Mouse (Mus musculus) retina, embryonic 14.5 days (tissue): ENCODE data around the gene Grap2.

ENCODE experiments used
- DNase-seq: peaks from one replicate; pipeline ENCODE4 v3.0.0-alpha.2; 2015; ENCODE audit warnings: low spot score

The Grap2 gene

DNA sequence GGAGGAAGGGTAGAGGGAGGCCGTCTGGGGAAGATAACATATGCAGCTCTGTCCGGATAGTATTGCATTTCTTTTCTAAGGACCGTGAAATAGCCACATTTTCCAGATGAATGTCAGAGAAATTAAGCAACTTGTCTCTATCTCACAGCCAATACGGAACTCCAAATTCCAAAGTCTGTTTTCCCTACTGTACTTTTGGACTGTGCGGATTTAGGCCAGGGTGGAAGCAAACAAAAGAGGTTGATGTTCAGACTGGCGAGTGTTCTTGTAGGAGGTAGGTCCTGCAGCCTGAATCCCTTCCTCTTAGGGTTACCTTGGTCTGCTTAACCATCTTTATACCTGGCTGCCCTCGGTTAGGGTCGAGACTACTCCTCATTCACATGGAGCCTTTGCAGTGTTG is 109.9 kb downstream of the Grap2 start:
- DNase-seq: no peak

GRCm38 (mm10) chr15:80683151-80683550 is 110.8 kb downstream of the Grap2 start:
- no peak for DNase-seq

DNA sequence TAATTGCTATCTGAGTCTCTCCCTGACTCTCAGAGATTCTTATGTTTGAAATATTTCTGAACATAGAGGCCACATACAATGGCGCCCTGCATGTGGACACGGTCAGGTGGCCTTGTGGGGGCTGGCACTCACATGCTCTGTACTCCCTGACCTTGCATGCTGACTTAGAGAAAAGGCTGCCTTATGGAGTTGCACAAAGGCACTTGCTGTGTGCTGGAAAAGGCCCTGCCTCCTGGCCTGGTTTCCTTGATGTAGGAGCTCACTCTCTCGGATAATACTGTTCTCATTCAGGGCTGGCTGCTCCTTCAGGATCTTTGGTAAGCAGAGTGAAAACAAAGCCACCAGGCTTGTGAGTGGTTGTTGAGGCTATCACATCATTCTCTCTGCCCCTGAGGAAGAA is 111.6 kb downstream of the Grap2 start:
- DNase-seq: peak; percentile 31

DNA sequence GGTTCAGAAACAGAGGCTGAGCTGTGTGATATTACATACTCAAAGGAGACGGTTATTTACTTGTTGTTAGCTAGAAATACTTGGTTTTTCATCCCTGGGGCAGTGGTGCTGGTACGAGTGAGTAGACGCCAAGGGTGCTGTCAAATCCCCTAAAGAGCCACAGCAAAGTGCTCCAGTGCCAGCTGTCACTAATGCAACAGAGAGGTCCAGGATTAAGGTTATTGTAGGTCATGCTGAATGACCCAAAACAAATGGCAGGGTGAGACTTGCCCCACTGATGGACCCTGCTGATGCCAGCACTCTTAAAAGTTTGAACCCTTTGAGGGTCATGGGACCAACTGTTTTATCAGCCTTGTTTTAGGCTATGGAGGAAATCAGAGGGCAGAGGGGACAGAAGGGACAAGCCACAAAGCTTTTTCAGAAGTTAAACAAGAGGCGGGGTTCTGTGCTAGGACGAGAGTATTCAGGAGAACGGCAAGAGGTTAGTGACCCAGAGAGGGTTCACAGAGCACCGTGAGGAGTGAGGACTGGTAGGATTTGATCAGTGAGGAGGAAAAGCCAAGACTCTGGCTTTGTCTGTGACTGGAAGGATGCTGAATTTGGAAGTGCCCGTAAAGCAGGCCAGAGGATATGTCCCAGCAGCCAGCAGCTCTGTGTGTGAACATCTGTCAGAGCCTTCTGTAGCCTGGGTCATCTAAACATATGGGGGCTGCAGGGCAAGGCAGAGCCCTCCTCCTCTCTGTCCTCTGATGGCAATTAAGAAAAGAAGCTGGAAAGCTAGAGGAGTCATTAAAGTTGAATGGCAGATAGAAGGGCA is 112.6 kb downstream of the Grap2 start:
- peak; percentile 51 for DNase-seq

DNA sequence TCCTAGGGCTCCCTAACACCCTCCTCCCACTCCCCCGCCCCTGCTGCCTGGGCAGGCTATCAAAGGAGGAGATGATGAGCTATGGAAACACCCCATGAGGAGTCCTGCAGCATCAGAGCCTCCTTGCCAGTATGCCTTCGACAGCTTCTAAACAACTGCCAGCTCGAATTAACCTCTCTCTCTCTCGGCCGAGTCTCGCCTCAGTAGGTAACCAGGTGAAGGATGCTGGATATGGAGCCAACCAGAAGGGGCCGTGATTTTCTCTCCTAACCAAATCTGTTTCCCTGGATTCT is 113.2 kb downstream of the Grap2 start:
- peak; percentile 73 for DNase-seq

DNA sequence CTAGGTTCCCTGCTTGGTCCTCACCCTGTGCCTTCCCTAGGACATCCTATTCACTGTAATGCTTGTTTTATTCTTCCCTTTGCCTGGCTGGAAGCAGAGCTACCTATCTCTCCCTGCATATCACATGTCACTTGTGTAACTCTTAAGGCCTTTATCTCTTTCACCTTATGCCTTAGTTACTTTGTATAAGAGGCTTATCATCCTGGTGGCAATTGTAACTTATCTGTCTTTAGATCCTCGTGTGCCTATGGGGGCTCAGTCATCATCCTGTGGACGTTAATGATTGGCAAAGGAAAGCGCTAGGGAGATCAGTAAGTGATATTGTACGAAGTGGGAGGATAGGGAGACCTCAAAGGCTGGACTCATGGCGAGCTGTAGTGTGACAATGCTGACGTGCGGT is 116.1 kb downstream of the Grap2 start:
- no peak for DNase-seq

GRCm38 (mm10) chr15:80693492-80693891 is 121.1 kb downstream of the Grap2 start:
- DNase-seq: peak; percentile 39

- peak; percentile 91 for DNase-seq
Observed at GRCm38 (mm10) chr15:80694125-80694910, 121.9 kb downstream of the Grap2 start.

DNA sequence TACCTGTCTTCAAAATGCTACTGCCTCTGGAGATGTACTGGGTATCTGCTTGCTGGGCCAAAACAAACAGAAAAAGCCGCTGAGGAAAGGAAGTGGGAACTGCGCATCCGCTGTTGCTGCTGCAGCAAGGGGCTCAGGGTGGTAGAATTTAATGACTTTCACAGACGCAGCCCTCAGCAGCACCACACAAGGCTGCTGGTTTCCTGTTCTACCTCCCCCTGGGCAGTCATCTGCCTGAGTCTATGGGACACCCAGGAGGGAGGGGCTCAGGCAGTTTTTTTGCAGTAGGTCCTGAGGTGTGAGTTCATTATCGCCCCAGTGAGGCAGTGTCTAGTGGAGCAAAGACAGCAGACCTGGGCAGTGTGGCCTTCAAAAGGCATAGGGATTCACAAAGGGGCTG is 125.2 kb downstream of the Grap2 start:
- DNase-seq: no peak

DNA sequence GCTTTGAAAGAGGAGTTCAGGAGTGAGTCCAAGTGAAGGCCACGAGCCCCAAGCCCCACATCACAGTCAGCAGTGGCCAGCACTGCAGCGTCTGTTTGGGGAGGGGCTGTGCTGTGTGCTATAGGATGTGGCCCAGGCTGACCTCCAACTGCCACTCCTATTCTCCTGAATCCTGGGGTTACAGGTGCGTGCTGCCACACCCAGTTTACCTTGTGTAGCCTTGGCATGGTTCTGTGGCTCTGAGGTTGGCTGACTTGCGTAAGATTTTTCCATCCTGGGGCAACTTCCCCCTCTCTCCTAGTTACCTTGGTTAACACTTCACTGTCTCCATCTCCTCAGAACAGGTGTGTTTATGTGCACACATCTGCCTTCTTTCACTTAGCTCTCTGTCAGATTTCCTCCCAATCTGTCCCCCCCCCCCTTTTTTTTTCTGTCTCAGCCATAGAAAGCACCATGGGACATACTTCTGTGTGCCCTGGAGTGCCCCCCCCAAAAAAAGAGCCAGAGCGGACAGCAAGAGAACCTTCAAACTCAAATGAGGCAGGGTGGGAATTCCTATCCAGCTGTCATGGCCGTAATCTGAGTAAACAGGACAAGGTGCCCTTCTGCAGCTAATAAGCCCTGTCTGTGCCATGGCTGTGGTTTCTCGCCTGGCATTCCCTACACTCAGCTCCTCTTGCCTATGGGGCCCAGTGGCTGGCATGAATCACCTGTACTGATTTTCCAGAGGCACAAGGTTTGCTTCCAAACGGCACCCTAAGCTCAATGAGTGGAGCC is 129.3 kb downstream of the Grap2 start:
- DNase-seq: no peak
